Mouse (Mus musculus) forelimb bud, embryonic 11.5 days (tissue): ENCODE results near the gene Sec14l2.
A peak's percentile ranks its signal among the peaks of the same experiment; 100 is the strongest.

Experiments used
- DNase-seq: peaks from one replicate; pipeline ENCODE4 v3.0.0-alpha.2; 2012; ENCODE audit warnings: low read depth, low spot score

Gene Sec14l2

GRCm38 (mm10) chr11:4099447-4099846 is 23.8 kb downstream of the Sec14l2 start:
- no peak for DNase-seq

- no peak for DNase-seq
Measured at GRCm38 (mm10) chr11:4098816-4099215, 24.4 kb downstream of the Sec14l2 start.

GRCm38 (mm10) chr11:4098120-4098519 is 25.1 kb downstream of the Sec14l2 start:
- DNase-seq: no peak

- no peak for DNase-seq
Measured at GRCm38 (mm10) chr11:4097091-4097621, 26.1 kb downstream of the Sec14l2 start.

GRCm38 (mm10) chr11:4096054-4096984 is 26.9 kb downstream of the Sec14l2 start:
- peak; percentile 98 for DNase-seq

- peak; percentile 44 for DNase-seq
Measured at GRCm38 (mm10) chr11:4095171-4096053, 27.8 kb downstream of the Sec14l2 start, which contains the start of gene Mtfp1. Gene Mtfp1, minus strand, starts transcription at chr11:4095445.

- peak; percentile 71 for DNase-seq
Measured at GRCm38 (mm10) chr11:4094378-4095170, 28.6 kb downstream of the Sec14l2 start.

GRCm38 (mm10) chr11:4093459-4094377 is 29.5 kb downstream of the Sec14l2 start:
- DNase-seq: no peak

GRCm38 (mm10) chr11:4087267-4087666 is 35.9 kb downstream of the Sec14l2 start:
- no peak for DNase-seq

- DNase-seq: no peak
Measured at GRCm38 (mm10) chr11:4086246-4086645, 37.0 kb downstream of the Sec14l2 start.

- peak; percentile 82 for DNase-seq
Measured at GRCm38 (mm10) chr11:4083316-4084078, 39.7 kb downstream of the Sec14l2 start.

GRCm38 (mm10) chr11:4080219-4080618 is 43.0 kb downstream of the Sec14l2 start:
- DNase-seq: peak; percentile 58

GRCm38 (mm10) chr11:4078267-4078933 is 44.8 kb downstream of the Sec14l2 start:
- DNase-seq: no peak

GRCm38 (mm10) chr11:4076633-4077032 is 46.6 kb downstream of the Sec14l2 start:
- DNase-seq: peak; percentile 70

GRCm38 (mm10) chr11:4069664-4070063 is 53.6 kb downstream of the Sec14l2 start:
- no peak for DNase-seq

- DNase-seq: no peak
Measured at GRCm38 (mm10) chr11:4064627-4065122, 58.5 kb downstream of the Sec14l2 start, which contains the start of gene Sec14l3. Gene Sec14l3, plus strand, starts transcription at chr11:4064841.

- no peak for DNase-seq
Measured at GRCm38 (mm10) chr11:4062981-4063380, 60.2 kb downstream of the Sec14l2 start.

GRCm38 (mm10) chr11:4062523-4062922 is 60.7 kb downstream of the Sec14l2 start:
- no peak for DNase-seq
